Mouse (Mus musculus) spleen, adult 2 months (tissue): ENCODE results near the gene Otud7b. TPM values are rescaled to one million over a fixed set of nuclear protein-coding genes. Genes with fewer than 3 reads are reported as not detected.
A peak's percentile ranks its signal among the peaks of the same experiment; 100 is the strongest.

Source experiments
- DNase-seq, 2 experiments: peaks; one replicate each; pipeline versions ENCODE4 v3.0.0 to v3.0.0-alpha.2; 2012 to 2021; ENCODE audit warnings: low spot score in 2 of 2, low read depth in 1 of 2
- H3K27ac ChIP-seq: fragments of 200-500 bp; 2 replicates; pipeline ENCODE4 v1.5.1; 2012; ENCODE audit warnings: low read length, inconsistent platforms; ENCODE audit not compliant: insufficient read depth
- H3K27me3 ChIP-seq: fragments of 200-500 bp; 2 replicates; pipeline ENCODE4 v1.6.1; 2012; ENCODE audit warnings: mild to moderate bottlenecking, moderate library complexity, low read length, inconsistent platforms; ENCODE audit not compliant: control insufficient read depth, insufficient read depth
- H3K36me3 ChIP-seq: fragments of 200-500 bp; 2 replicates; pipeline ENCODE4 v1.6.1; 2012; ENCODE audit warnings: mild to moderate bottlenecking, low read length, inconsistent platforms; ENCODE audit not compliant: control insufficient read depth, insufficient read depth
- H3K4me1 ChIP-seq: fragments of 200-500 bp; 2 replicates; pipeline ENCODE4 v1.6.1; 2011; ENCODE audit warnings: inconsistent platforms; ENCODE audit not compliant: control insufficient read depth, insufficient read depth, insufficient read length
- H3K4me3 ChIP-seq: fragments of 200-500 bp; 2 replicates; pipeline ENCODE4 v1.5.1; 2011; ENCODE audit warnings: mild to moderate bottlenecking, inconsistent platforms; ENCODE audit not compliant: insufficient read depth, insufficient read length; ENCODE audit errors: extremely low read depth
- CTCF ChIP-seq: fragments of 200-500 bp; IDR thresholded peaks from 2 replicates; pipeline ENCODE4 v1.5.1; 2011; ENCODE audit warnings: mild to moderate bottlenecking, inconsistent platforms; ENCODE audit not compliant: insufficient read depth, insufficient read length, insufficient replicate concordance; ENCODE audit errors: extremely low read depth
- POLR2A ChIP-seq: fragments of 200-500 bp; IDR thresholded peaks from 2 replicates; pipeline ENCODE4 v1.6.1; 2011; ENCODE audit warnings: low read depth, low read length, inconsistent platforms
- WGBS: fragments of 180-500 bp; shearing (Covaris S2); methylation state at CpG from one replicate; pipeline ENCODE4 v1.1.7; 2018; 5-methylcytosine and 5-hydroxymethylcytosine counted together
- polyA plus RNA-seq: library from polyadenylated mRNA; depleted of rRNA; stranded (reverse); fragments of >200 nt; gene quantifications from 2 replicates; pipeline ENCODE4 v1.2.3, GENCODE M21; 2012

Otud7b gene
- polyA plus RNA-seq, 1 experiment = 11.1 TPM

GRCm38 (mm10) chr3:96175251-96175650 is 70.9 kb downstream of the Otud7b start:
- DNase-seq = no peak
- Histone ChIP-seq H3K36me3 (peaks cover 12% of the 10 kb centered on the region), H3K4me3 (no peak overlapping the region), H3K4me1 (peaks cover 14% of the 10 kb centered on the region; the same call in 1 of the 2 replicates), H3K27me3 (no peaks in the 10 kb centered on the region), H3K27ac (no peak overlapping the region)
- TF ChIP-seq POLR2A (no peak), CTCF (no peak)
- 95% methylated on average over 6 of the region's 6 CpGs for WGBS

- Histone ChIP-seq H3K36me3 (peaks cover 12% of the 10 kb centered on the region), H3K27me3 (no peaks in the 10 kb centered on the region), H3K4me1 (peaks cover 6% of the 10 kb centered on the region; the same call in 1 of the 2 replicates), H3K27ac (no peak overlapping the region), H3K4me3 (no peak overlapping the region)
- DNase-seq = no peak
- WGBS = 92% methylated on average over 4 of the region's 4 CpGs
- TF ChIP-seq CTCF (no peak), POLR2A (no peak)
Measured at GRCm38 (mm10) chr3:96178427-96178826, 74.1 kb downstream of the Otud7b start.

GRCm38 (mm10) chr3:96178902-96179301 is 74.6 kb downstream of the Otud7b start:
- Histone ChIP-seq H3K36me3 (peaks cover 11% of the 10 kb centered on the region), H3K27ac (no peak overlapping the region), H3K4me1 (peaks cover 5% of the 10 kb centered on the region; the same call in 1 of the 2 replicates), H3K4me3 (no peak overlapping the region), H3K27me3 (no peaks in the 10 kb centered on the region)
- WGBS = 92% methylated on average over 2 of the region's 2 CpGs
- DNase-seq = no peak
- no peak for TF ChIP-seq POLR2A
- no peak for TF ChIP-seq CTCF

- no peak for DNase-seq
- TF ChIP-seq POLR2A (no peak), CTCF (no peak)
- Histone ChIP-seq H3K4me3 (no peak overlapping the region), H3K27ac (no peak overlapping the region), H3K36me3 (peaks cover 9% of the 10 kb centered on the region), H3K4me1 (0 out of 2 replicates have a peak, but pooled peaks cover 4% of the 10 kb centered on the region), H3K27me3 (no peaks in the 10 kb centered on the region)
- WGBS = 89% methylated on average over 4 of the region's 4 CpGs
Measured at GRCm38 (mm10) chr3:96179531-96179930, 75.2 kb downstream of the Otud7b start.

GRCm38 (mm10) chr3:96180727-96181477 is 76.6 kb downstream of the Otud7b start, which contains the start of gene Sv2a:
Sv2a (plus strand) TSS chr3:96181151.
- Histone ChIP-seq H3K4me3 (peak within 1 kb of the TSS; percentile 56), H3K4me1 (no peaks in the 10 kb centered on the region), H3K27ac (no peak within 1 kb of the TSS), H3K27me3 (no peaks in the 10 kb centered on the region), H3K36me3 (peaks cover 7% of the 10 kb centered on the region; the same call in 1 of the 2 replicates)
- 1% methylated on average over 15 of the region's 23 CpGs for WGBS
- peak in 1 of 2 experiments; percentile 40 for DNase-seq
- no peak for TF ChIP-seq CTCF
- TF ChIP-seq POLR2A = no peak

- Histone ChIP-seq H3K36me3 (peaks cover 3% of the 10 kb centered on the region; the same call in 1 of the 2 replicates), H3K4me1 (no peaks in the 10 kb centered on the region), H3K27ac (no peak overlapping the region), H3K27me3 (no peaks in the 10 kb centered on the region), H3K4me3 (no peak overlapping the region)
- no peak for DNase-seq
- no peak for TF ChIP-seq POLR2A
- TF ChIP-seq CTCF = no peak
- WGBS = 76% methylated on average over 12 of the region's 12 CpGs
Measured at GRCm38 (mm10) chr3:96181510-96182381, 77.4 kb downstream of the Otud7b start.
